Mouse (Mus musculus): ENCODE measurements around the gene Ttll9. TPM values are rescaled to one million over a fixed set of nuclear protein-coding genes. Genes with fewer than 3 reads are reported as not detected.

Ttll9 gene
- total and polyA plus RNA-seq, 3 experiments: 0.61 TPM; not detected in 2

DNA sequence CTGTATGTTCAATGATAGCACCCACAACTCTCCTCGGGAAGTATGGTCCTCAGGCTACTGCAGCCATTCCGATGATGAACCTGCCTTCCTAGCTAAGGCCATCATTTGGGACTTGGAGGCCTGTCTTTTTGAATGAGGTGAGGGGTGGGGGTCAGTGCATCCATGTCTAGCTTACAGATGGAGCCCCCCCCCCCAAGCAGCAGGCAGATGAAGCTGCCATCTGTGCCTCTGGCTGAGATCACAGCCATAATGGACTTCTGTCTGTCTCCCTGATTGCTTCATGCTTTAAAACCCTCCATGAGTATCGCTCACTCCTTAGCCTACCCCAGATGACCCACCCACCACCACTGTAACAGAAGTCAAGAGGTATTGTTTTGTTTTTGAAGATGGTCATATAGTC lies 57.1 kb downstream of the Ttll9 start:
- intact Hi-C loops (cut with DNase I): loop anchor here (10.0 kb wide), 1 partner anchor 335 kb away; the partner anchor contains the start of gene Mcts2
- Histone ChIP-seq H3K4me1 (ENCODE audit: control insufficient read depth, insufficient read depth, low read length) (peaks cover 1% of the 10 kb centered on the region), H3K4me3 (no peak overlapping the region), H3K27me3 (ENCODE audit: control insufficient read depth, insufficient read depth, low read length) (no peaks in the 10 kb centered on the region), H3K36me3 (ENCODE audit: control insufficient read depth, insufficient read depth, low read length) (no peaks in the 10 kb centered on the region), H3K9ac (ENCODE audit: low read depth, low read length) (no peak overlapping the region), H3K27ac (no peak overlapping the region), H3K79me2 (replicated peaks; ENCODE audit: control insufficient read depth, insufficient read depth, low read length) (peaks cover 4% of the 10 kb centered on the region; the same call in 1 of the 2 replicates)
- TF ChIP-seq CTCF (IDR thresholded peaks at IDR 0.05) (no peak), POLR2A (IDR thresholded peaks at IDR 0.05; ENCODE audit: insufficient read depth, low read depth, low read length) (no peak), EP300 (IDR thresholded peaks at IDR 0.05; ENCODE audit: insufficient read depth, low read depth, low read length) (no peak)
- WGBS: 87% methylated on average over 3 of the region's 3 CpGs
- no peak for DNase-seq

DNA sequence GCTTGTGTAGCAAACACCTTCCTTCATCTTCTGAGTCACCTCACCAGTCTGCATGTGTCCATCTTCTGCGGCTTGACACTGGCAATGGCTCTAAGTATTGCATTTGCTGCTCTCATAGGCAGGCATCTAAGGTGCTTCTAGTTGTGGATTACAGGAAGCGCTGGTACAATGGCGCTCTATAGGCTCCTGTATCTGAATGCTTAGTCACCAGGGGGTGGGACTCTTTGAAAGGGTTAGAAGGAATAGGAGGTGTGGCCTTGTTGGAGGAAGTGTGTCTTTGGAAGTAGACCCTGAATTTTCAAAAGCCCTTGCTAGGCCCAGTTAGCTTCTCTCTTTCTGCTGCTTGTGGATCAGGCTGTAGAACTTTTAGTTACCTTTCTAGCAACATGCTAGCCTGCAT lies 58.9 kb downstream of the Ttll9 start:
- Histone ChIP-seq H3K36me3 (ENCODE audit: control insufficient read depth, insufficient read depth, low read length) (no peaks in the 10 kb centered on the region), H3K27me3 (ENCODE audit: control insufficient read depth, insufficient read depth, low read length) (no peaks in the 10 kb centered on the region), H3K27ac (no peak overlapping the region), H3K4me3 (no peak overlapping the region), H3K79me2 (replicated peaks; ENCODE audit: control insufficient read depth, insufficient read depth, low read length) (no peaks in the 10 kb centered on the region), H3K9ac (ENCODE audit: low read depth, low read length) (no peak overlapping the region), H3K4me1 (ENCODE audit: control insufficient read depth, insufficient read depth, low read length) (no peaks in the 10 kb centered on the region)
- intact Hi-C loops (cut with DNase I): no loop called here
- 75% methylated on average over 3 of the region's 3 CpGs for WGBS
- no peak for DNase-seq
- TF ChIP-seq POLR2A (IDR thresholded peaks at IDR 0.05; ENCODE audit: insufficient read depth, low read depth, low read length) (no peak), CTCF (IDR thresholded peaks at IDR 0.05) (no peak), EP300 (IDR thresholded peaks at IDR 0.05; ENCODE audit: insufficient read depth, low read depth, low read length) (no peak)

DNA sequence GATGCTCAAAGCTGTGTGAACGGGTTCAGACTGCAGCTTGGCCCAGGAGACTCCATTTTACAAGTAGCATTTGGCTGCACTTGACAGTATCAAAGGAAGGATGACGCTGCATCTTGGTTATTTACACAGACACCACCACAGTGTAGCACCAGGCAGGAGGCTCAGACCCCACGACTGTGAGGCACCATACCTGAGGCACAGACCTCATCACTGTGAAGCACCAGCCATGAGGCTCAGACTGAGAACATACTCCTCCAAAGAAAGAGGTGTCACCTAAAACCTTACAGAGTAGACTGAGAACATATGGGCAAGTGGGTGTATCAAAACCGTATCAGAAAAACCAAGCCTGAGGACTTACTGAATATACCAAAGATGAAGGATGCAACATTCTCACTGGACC lies 60.6 kb downstream of the Ttll9 start:
- no peak overlapping the region for H3K4me3 ChIP-seq
- DNase-seq: no peak
- 47% methylated on average over 4 of the region's 4 CpGs for WGBS
- H3K27me3 ChIP-seq (ENCODE audit: control insufficient read depth, insufficient read depth, low read length): peaks cover 2% of the 10 kb centered on the region; the same call in 1 of the 2 replicates
- intact Hi-C loops (cut with DNase I): no loop called here
- no peak overlapping the region for H3K27ac ChIP-seq
- no peaks in the 10 kb centered on the region for H3K36me3 ChIP-seq (ENCODE audit: control insufficient read depth, insufficient read depth, low read length)
- H3K79me2 ChIP-seq (replicated peaks; ENCODE audit: control insufficient read depth, insufficient read depth, low read length): no peaks in the 10 kb centered on the region
- TF ChIP-seq CTCF (IDR thresholded peaks at IDR 0.05): no peak
- no peak for TF ChIP-seq EP300 (IDR thresholded peaks at IDR 0.05; ENCODE audit: insufficient read depth, low read depth, low read length)
- TF ChIP-seq POLR2A (IDR thresholded peaks at IDR 0.05; ENCODE audit: insufficient read depth, low read depth, low read length): no peak
- no peak overlapping the region for H3K9ac ChIP-seq (ENCODE audit: low read depth, low read length)
- H3K4me1 ChIP-seq (ENCODE audit: control insufficient read depth, insufficient read depth, low read length): no peaks in the 10 kb centered on the region

DNA sequence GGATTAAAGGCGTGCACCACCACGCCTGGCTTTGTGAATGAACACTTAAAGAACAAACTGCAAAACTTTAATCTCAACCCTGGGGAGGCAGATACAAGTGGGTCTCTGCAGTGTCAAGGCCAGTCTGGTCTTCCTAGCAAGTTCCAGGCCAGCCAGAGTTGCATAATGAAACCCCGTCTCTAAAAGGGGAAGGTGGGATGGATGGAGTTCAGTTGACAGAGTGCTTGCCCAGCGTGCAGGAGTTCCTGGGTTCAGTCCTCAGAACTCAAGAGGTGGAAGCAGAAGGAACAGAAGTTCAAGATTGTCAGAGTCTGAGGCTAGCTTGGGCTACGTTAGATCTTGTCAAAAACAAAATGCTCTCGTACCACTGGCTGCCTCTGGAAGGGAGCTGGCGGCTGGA lies 63.8 kb downstream of the Ttll9 start:
- Histone ChIP-seq H3K27me3 (ENCODE audit: control insufficient read depth, insufficient read depth, low read length) (peaks cover 2% of the 10 kb centered on the region; the same call in 1 of the 2 replicates), H3K27ac (no peak overlapping the region), H3K79me2 (replicated peaks; ENCODE audit: control insufficient read depth, insufficient read depth, low read length) (no peaks in the 10 kb centered on the region), H3K9ac (ENCODE audit: low read depth, low read length) (no peak overlapping the region), H3K4me3 (no peak overlapping the region), H3K36me3 (ENCODE audit: control insufficient read depth, insufficient read depth, low read length) (no peaks in the 10 kb centered on the region), H3K4me1 (ENCODE audit: control insufficient read depth, insufficient read depth, low read length) (no peaks in the 10 kb centered on the region)
- intact Hi-C loops (cut with DNase I): no loop called here
- TF ChIP-seq CTCF (IDR thresholded peaks at IDR 0.05) (no peak), EP300 (IDR thresholded peaks at IDR 0.05; ENCODE audit: insufficient read depth, low read depth, low read length) (no peak), POLR2A (IDR thresholded peaks at IDR 0.05; ENCODE audit: insufficient read depth, low read depth, low read length) (no peak)
- DNase-seq: no peak
- 73% methylated on average over 7 of the region's 7 CpGs for WGBS

DNA sequence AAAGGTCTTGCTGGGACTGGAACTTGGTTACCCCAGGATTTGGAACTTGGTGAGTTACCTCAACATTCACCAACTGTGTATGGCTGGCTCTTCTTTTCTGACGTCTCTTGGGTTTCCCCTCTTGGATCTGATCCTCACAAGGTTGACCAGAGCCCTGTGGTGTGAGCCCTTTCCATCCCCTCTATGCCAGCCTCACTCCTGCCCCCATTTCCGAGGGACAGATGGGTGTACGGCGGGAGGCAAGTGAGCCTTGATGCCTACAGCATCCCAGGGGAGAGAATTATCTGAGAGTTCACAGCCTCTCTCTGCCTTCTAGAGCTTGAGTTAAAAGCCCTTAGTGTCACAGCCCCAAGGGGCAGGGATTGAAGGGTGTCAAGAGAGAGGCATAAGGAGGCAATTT lies 65.2 kb downstream of the Ttll9 start:
- H3K4me1 ChIP-seq (ENCODE audit: control insufficient read depth, insufficient read depth, low read length): no peaks in the 10 kb centered on the region
- WGBS: 47% methylated on average over 4 of the region's 4 CpGs
- DNase-seq: no peak
- TF ChIP-seq POLR2A (IDR thresholded peaks at IDR 0.05; ENCODE audit: insufficient read depth, low read depth, low read length) (no peak), CTCF (IDR thresholded peaks at IDR 0.05) (no peak), EP300 (IDR thresholded peaks at IDR 0.05; ENCODE audit: insufficient read depth, low read depth, low read length) (no peak)
- H3K27ac ChIP-seq: no peak overlapping the region
- intact Hi-C loops (cut with DNase I): no loop called here
- peaks cover 7% of the 10 kb centered on the region for H3K27me3 ChIP-seq (ENCODE audit: control insufficient read depth, insufficient read depth, low read length)
- no peak overlapping the region for H3K9ac ChIP-seq (ENCODE audit: low read depth, low read length)
- no peaks in the 10 kb centered on the region for H3K36me3 ChIP-seq (ENCODE audit: control insufficient read depth, insufficient read depth, low read length)
- no peaks in the 10 kb centered on the region for H3K79me2 ChIP-seq (replicated peaks; ENCODE audit: control insufficient read depth, insufficient read depth, low read length)
- no peak overlapping the region for H3K4me3 ChIP-seq

GRCm38 (mm10) chr2:153030422-153030821 lies 68.1 kb downstream of the Ttll9 start:
- intact Hi-C loops (cut with DNase I): no loop called here
- no peak overlapping the region for H3K27ac ChIP-seq
- peaks cover 8% of the 10 kb centered on the region for H3K27me3 ChIP-seq (ENCODE audit: control insufficient read depth, insufficient read depth, low read length)
- no peaks in the 10 kb centered on the region for H3K79me2 ChIP-seq (replicated peaks; ENCODE audit: control insufficient read depth, insufficient read depth, low read length)
- no peaks in the 10 kb centered on the region for H3K4me1 ChIP-seq (ENCODE audit: control insufficient read depth, insufficient read depth, low read length)
- TF ChIP-seq CTCF (IDR thresholded peaks at IDR 0.05): no peak
- no peak for TF ChIP-seq EP300 (IDR thresholded peaks at IDR 0.05; ENCODE audit: insufficient read depth, low read depth, low read length)
- TF ChIP-seq POLR2A (IDR thresholded peaks at IDR 0.05; ENCODE audit: insufficient read depth, low read depth, low read length): no peak
- WGBS: 25% methylated on average over 4 of the region's 4 CpGs
- no peak overlapping the region for H3K4me3 ChIP-seq
- no peak overlapping the region for H3K9ac ChIP-seq (ENCODE audit: low read depth, low read length)
- DNase-seq: no peak
- H3K36me3 ChIP-seq (ENCODE audit: control insufficient read depth, insufficient read depth, low read length): no peaks in the 10 kb centered on the region
